Mouse (Mus musculus) kidney, postnatal 14 days (tissue): Measurements from ENCODE around the gene Ripply3.
A peak's percentile ranks its signal among the peaks of the same experiment; 100 is the strongest.

Experiments
- DNase-seq: peaks from one replicate; pipeline ENCODE4 v3.0.0; 2022; ENCODE audit warnings: mixed read lengths

Ripply3 gene

GRCm38 (mm10) chr16:94360578-94361350, 32.5 kb downstream of the Ripply3 start:
- DNase-seq: no peak

GRCm38 (mm10) chr16:94362174-94362873, 34.1 kb downstream of the Ripply3 start:
- DNase-seq: peak; percentile 41

- DNase-seq: no peak
Measured at GRCm38 (mm10) chr16:94363814-94364213, 35.6 kb downstream of the Ripply3 start.

- no peak for DNase-seq
Measured at GRCm38 (mm10) chr16:94365435-94365834, 37.2 kb downstream of the Ripply3 start.

- DNase-seq: no peak
Measured at GRCm38 (mm10) chr16:94369596-94370172, 41.5 kb downstream of the Ripply3 start.

GRCm38 (mm10) chr16:94370173-94370914, 42.1 kb downstream of the Ripply3 start, which contains the start of gene Ttc3:
TSS of gene Ttc3 (plus strand) at chr16:94370618.
- DNase-seq: peak; percentile 96

- DNase-seq: peak; percentile 86
Measured at GRCm38 (mm10) chr16:94370915-94371300, 42.7 kb downstream of the Ripply3 start.

- peak; percentile 68 for DNase-seq
Measured at GRCm38 (mm10) chr16:94371301-94371931, 43.2 kb downstream of the Ripply3 start, which contains the start of gene Pigp. TSS of gene Pigp (minus strand) at chr16:94371842.

GRCm38 (mm10) chr16:94379386-94379785, 51.2 kb downstream of the Ripply3 start:
- no peak for DNase-seq

GRCm38 (mm10) chr16:94383277-94383676, 55.1 kb downstream of the Ripply3 start:
- DNase-seq: no peak
